Mouse (Mus musculus) cortical plate, adult 2 months (tissue): ENCODE measurements around the gene Fam227a.

Experiments used
- CTCF ChIP-seq: fragments of 200-500 bp; IDR thresholded peaks from 2 replicates; pipeline ENCODE4 v1.5.1; 2011; ENCODE audit warnings: mild to moderate bottlenecking, control low read depth, low read length; ENCODE audit not compliant: insufficient read depth; ENCODE audit errors: extremely low read depth
- POLR2A ChIP-seq: fragments of 200-500 bp; IDR thresholded peaks from 2 replicates; pipeline ENCODE4 v1.6.1; 2011; ENCODE audit warnings: mild to moderate bottlenecking, low read length, control low read depth; ENCODE audit not compliant: insufficient read depth; ENCODE audit errors: extremely low read depth

- no peak for TF ChIP-seq CTCF
- TF ChIP-seq POLR2A: no peak
Measured at GRCm38 (mm10) chr15:79708229-79708822, 49.6 kb upstream of the Fam227a start.
